Mouse (Mus musculus): ENCODE measurements at regions not wholly inside any gene's neighbourhood (a gene's known extent, or its start where the extent isn't known, plus 50 kb on each side); places are given as distances from the start of the nearest gene placed in this dataset.

DNA sequence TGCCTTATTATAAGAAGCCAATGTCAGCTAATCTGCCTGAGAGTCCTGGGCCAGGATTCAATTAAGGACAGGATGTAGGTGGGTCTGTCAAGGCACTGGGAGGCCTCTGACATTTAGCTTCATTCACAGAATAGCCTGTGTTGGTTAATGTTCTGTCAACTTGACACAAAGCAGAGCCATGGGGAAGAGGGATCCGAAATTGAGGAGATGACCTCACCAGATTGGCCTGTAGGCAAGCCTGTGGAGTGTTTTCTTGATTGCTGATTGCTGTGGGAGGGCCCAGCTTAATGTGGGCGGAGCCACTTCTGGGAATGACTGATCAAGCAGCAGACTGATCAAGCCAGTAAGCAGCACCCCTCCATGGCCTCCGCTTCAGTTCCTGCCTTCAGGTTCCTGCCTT lies 548.5 kb downstream of the Dok5 start:
- TF ChIP-seq POLR2A (IDR thresholded peaks at IDR 0.05; ENCODE audit: borderline replicate concordance, extremely low read depth, low read depth, low read length): no peak
- no peak for TF ChIP-seq CTCF (IDR thresholded peaks at IDR 0.05; ENCODE audit: insufficient read depth, low read length)
- no peaks in the 10 kb centered on the region for H3K4me1 ChIP-seq (ENCODE audit: control insufficient read depth, insufficient read depth, low read length)
- WGBS: 64% methylated on average over 3 of the region's 3 CpGs
- no peak for DNase-seq
- no peak overlapping the region for H3K4me3 ChIP-seq (replicated peaks; ENCODE audit: extremely low read depth, low read depth, low read length)

DNA sequence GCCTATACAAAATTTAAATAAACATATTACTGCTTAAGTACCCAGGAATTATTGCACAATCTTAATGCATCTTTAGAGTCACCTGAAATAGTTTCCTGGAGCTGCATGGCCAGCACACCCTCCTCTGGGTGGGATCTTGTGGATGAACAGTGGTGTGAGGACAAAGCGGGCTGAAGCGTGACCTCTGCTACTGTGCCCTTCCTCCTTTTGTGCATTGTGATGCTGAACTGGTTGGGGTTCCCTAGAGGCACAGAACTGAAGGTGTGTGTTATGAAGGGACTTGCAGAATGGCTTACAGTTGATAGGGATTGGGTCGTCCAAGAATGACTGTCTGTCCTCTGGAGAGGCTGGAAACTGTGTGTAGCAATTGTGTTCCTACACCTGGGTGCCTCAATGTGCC lies 547.7 kb downstream of the Dok5 start:
- no peaks in the 10 kb centered on the region for H3K4me1 ChIP-seq (ENCODE audit: control insufficient read depth, insufficient read depth, low read length)
- 74% methylated on average over 3 of the region's 3 CpGs for WGBS
- H3K4me3 ChIP-seq (replicated peaks; ENCODE audit: extremely low read depth, low read depth, low read length): no peak overlapping the region
- no peak for TF ChIP-seq CTCF (IDR thresholded peaks at IDR 0.05; ENCODE audit: insufficient read depth, low read length)
- no peak for TF ChIP-seq POLR2A (IDR thresholded peaks at IDR 0.05; ENCODE audit: borderline replicate concordance, extremely low read depth, low read depth, low read length)
- DNase-seq: no peak

DNA sequence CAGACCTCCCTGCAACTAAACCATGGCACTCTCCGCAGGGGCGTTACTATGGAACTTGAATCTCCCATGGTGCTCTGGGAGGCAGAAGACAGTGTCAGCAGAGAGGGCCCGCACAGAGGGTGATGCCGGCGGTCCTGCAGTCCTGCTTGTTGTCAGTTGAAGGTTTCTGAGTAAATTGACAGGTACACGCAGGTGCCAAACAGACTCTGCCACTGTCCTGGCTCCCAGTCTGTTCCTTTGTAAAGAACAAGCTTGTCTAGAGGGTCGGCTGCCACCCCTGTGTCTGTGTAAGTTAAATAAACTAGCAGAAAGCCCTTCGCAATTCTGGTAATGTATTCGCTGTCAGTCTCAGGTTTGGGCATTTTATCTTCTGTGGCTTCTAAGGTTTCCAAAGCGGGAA lies 521.6 kb downstream of the Dok5 start:
- Histone ChIP-seq H3K4me3 (replicated peaks; ENCODE audit: extremely low read depth, low read depth, low read length) (no peak overlapping the region), H3K4me1 (ENCODE audit: control insufficient read depth, insufficient read depth, low read length) (no peaks in the 10 kb centered on the region)
- DNase-seq: no peak
- 35% methylated on average over 10 of the region's 10 CpGs for WGBS
- TF ChIP-seq CTCF (IDR thresholded peaks at IDR 0.05; ENCODE audit: insufficient read depth, low read length): no peak
- TF ChIP-seq POLR2A (IDR thresholded peaks at IDR 0.05; ENCODE audit: borderline replicate concordance, extremely low read depth, low read depth, low read length): no peak

DNA sequence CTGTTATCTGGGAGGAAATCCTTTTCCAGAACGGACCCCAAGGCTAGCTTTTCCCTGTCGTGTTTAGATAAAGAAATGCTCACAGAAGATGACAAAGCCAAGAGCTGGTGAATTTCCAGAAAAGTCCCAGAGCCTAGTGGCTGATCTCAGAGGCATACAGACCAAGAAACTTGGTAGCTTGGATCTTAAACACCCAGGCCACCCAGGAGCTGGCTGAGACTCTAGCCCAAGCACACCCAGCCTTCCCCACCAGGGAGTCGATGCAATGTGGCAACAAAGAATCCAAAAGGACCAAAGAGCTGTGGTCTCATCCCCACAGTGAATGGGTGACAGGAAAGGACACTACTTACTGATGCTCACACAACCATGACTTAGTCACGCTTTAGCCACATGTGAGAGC lies 513.8 kb downstream of the Dok5 start:
- TF ChIP-seq CTCF (IDR thresholded peaks at IDR 0.05; ENCODE audit: insufficient read depth, low read length) (no peak), POLR2A (IDR thresholded peaks at IDR 0.05; ENCODE audit: borderline replicate concordance, extremely low read depth, low read depth, low read length) (no peak)
- no peak for DNase-seq
- Histone ChIP-seq H3K4me3 (replicated peaks; ENCODE audit: extremely low read depth, low read depth, low read length) (no peak overlapping the region), H3K4me1 (ENCODE audit: control insufficient read depth, insufficient read depth, low read length) (no peaks in the 10 kb centered on the region)
- 39% methylated on average over 4 of the region's 4 CpGs for WGBS

DNA sequence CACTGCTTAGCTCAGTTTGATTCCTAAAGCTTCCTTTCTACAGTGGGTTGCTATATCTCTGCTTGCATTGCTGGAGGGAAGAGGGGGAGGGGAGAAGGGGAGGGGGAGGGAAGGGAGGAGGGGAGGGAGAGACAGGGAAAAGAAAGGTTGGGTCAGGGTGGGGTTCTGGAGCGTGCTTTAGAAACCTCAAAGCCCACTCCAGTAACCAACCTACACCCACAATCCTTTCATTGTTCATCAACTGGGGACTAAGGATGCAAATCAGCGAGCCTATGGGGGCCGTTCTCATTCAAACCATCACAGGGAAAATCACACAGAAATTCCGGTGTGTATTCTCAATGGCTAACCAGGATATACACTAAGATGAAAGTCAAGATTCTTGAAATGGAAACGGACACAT lies 510.7 kb downstream of the Dok5 start:
- 75% methylated on average over 5 of the region's 5 CpGs for WGBS
- TF ChIP-seq CTCF (IDR thresholded peaks at IDR 0.05; ENCODE audit: insufficient read depth, low read length) (no peak), POLR2A (IDR thresholded peaks at IDR 0.05; ENCODE audit: borderline replicate concordance, extremely low read depth, low read depth, low read length) (no peak)
- Histone ChIP-seq H3K4me3 (replicated peaks; ENCODE audit: extremely low read depth, low read depth, low read length) (no peak overlapping the region), H3K4me1 (ENCODE audit: control insufficient read depth, insufficient read depth, low read length) (no peaks in the 10 kb centered on the region)
- DNase-seq: no peak

DNA sequence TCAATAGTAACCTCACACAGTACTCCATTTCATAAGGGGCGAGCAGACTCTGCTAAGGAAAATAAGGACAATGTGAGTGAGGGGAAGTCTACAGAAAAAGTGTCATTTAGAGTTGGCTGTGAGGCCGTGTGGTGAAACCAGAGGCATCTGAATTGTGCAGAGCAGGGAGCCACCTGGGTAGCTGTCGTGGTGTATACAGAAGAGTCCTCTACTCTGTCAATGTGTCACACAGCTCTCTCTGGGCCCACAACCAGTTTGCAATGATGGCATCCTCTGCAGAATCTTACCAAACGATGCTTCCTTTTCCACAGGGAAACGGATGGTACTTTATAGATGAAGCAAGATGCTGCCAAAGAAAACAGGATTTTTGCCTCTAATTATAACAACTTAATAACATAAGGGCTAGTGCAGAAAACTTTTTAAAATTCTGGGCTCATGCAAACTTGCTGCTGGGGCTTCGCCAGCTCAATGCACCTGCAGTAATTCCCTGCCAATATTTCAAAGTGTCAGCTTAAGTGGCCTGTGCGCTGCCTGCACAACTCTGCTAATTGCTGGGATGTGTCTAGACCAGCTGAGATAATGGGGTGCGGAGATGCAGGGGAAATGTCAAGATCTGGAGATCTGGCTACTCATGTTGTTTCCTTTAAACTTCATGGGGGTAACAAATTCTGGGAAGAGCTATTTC lies 505.8 kb downstream of the Dok5 start:
- DNase-seq: no peak
- no peaks in the 10 kb centered on the region for H3K4me1 ChIP-seq (ENCODE audit: control insufficient read depth, insufficient read depth, low read length)
- no peak overlapping the region for H3K4me3 ChIP-seq (replicated peaks; ENCODE audit: extremely low read depth, low read depth, low read length)
- 66% methylated on average over 8 of the region's 8 CpGs for WGBS
- TF ChIP-seq CTCF (IDR thresholded peaks at IDR 0.05; ENCODE audit: insufficient read depth, low read length) (no peak), POLR2A (IDR thresholded peaks at IDR 0.05; ENCODE audit: borderline replicate concordance, extremely low read depth, low read depth, low read length) (no peak)

DNA sequence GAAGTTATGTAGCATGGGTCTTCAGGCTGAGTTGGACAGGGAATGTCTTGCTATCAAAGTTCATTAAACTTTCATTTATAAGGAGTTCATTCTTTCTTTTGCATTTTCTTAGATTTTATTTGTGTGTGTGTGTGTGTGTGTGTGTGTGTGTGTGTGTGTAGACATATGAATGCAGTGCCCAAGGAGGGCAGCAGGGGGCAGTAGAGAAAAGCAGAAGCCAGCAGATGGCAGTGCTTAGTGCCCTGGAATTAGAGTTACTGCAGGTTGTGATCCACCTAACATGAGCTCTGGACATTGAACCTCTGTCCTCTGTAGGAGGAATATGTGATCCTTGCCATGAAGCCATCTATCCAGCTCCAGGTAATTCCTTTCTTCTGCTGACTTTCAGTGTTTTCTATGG lies 501.2 kb downstream of the Dok5 start:
- no peak for DNase-seq
- TF ChIP-seq POLR2A (IDR thresholded peaks at IDR 0.05; ENCODE audit: borderline replicate concordance, extremely low read depth, low read depth, low read length) (no peak), CTCF (IDR thresholded peaks at IDR 0.05; ENCODE audit: insufficient read depth, low read length) (no peak)
- H3K4me1 ChIP-seq (ENCODE audit: control insufficient read depth, insufficient read depth, low read length): no peaks in the 10 kb centered on the region
- no peak overlapping the region for H3K4me3 ChIP-seq (replicated peaks; ENCODE audit: extremely low read depth, low read depth, low read length)

DNA sequence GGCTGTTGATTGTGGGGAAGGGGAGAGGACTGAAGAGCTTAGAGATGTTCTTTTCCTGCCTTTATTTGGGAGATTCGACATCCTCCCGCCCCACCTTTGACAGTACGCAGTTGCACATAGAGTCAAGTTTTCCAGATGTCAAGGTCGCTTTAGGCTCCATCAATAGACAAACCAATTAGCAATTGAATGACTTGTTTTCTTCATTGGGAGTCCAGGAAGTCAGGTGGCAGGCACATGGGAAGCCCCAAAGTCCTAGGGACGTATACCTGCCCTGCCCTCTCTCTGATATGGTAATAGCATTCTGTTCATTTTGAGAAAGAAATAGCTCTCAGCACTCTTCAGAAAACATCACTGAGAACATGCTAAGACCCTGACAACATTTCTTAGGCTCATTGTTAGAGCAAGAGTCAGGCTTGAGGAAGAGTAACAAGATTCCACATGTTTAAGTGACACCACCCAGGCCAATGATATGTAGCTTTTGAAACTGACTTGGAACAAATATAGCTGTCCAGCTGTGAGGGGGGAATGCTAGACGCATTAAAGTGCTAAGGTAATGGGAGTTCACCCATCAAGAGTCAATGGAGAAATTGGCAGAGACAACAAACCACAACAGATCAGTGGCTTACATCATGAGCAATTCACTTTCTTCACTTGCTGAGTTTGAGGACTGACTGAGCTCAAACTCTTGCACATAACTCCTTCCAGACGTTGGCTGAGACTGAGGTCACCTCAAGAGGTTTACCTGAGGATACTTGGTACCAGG lies 499.9 kb downstream of the Dok5 start:
- Histone ChIP-seq H3K4me1 (ENCODE audit: control insufficient read depth, insufficient read depth, low read length) (no peaks in the 10 kb centered on the region), H3K4me3 (replicated peaks; ENCODE audit: extremely low read depth, low read depth, low read length) (no peak overlapping the region)
- WGBS: 80% methylated on average over 7 of the region's 7 CpGs
- DNase-seq: no peak
- TF ChIP-seq POLR2A (IDR thresholded peaks at IDR 0.05; ENCODE audit: borderline replicate concordance, extremely low read depth, low read depth, low read length): no peak
- no peak for TF ChIP-seq CTCF (IDR thresholded peaks at IDR 0.05; ENCODE audit: insufficient read depth, low read length)

DNA sequence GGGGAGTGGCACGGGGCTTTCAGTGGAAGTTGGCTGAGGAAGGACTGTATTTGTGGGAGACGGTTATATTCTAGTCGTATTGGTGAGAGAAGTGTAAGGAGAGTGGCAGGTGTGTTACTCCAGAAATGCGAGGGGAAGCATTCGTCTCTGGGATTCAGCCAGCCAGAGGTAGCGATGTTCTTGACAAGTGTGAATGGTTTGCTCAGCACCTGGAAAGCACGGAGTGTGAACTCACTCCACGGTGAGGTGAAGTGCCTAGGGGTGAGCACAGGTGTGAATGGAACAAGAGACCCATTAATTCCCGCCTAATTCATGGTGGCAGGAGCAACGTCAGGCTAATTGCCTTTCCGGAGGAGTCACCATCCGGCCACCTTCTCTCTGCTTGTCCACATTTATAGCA lies 498.9 kb downstream of the Dok5 start:
- WGBS: 78% methylated on average over 12 of the region's 12 CpGs

DNA sequence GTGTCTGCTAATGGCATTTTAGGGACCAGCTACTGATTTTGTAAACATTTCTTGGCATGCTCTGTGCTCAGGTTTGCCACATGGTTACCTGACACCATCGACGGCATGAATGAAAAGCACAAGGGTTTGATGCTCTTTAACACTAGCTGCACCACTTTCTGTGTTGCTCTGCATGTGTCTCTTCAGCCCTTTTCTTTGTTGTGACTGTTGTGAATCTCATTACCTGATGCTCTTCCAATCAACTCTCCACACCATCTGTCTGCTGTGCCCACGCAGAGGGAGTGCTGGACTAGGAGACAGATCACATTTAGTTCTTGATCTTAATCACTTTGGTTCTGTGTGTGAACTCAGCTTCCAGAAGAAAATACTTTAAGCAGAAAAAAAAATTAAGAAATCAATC lies 496.6 kb downstream of the Dok5 start:
- TF ChIP-seq CTCF (IDR thresholded peaks at IDR 0.05; ENCODE audit: insufficient read depth, low read length) (no peak), POLR2A (IDR thresholded peaks at IDR 0.05; ENCODE audit: borderline replicate concordance, extremely low read depth, low read depth, low read length) (no peak)
- no peak overlapping the region for H3K4me3 ChIP-seq (replicated peaks; ENCODE audit: extremely low read depth, low read depth, low read length)
- WGBS: 72% methylated on average over 3 of the region's 3 CpGs
- no peak for DNase-seq
- no peaks in the 10 kb centered on the region for H3K4me1 ChIP-seq (ENCODE audit: control insufficient read depth, insufficient read depth, low read length)

More for the DNA sequence above, 498.9 kb downstream of the Dok5 start:
- no peak overlapping the region for H3K4me3 ChIP-seq (replicated peaks; ENCODE audit: extremely low read depth, low read depth, low read length)
- TF ChIP-seq POLR2A (IDR thresholded peaks at IDR 0.05; ENCODE audit: borderline replicate concordance, extremely low read depth, low read depth, low read length): no peak
- no peak for TF ChIP-seq CTCF (IDR thresholded peaks at IDR 0.05; ENCODE audit: insufficient read depth, low read length)
- no peaks in the 10 kb centered on the region for H3K4me1 ChIP-seq (ENCODE audit: control insufficient read depth, insufficient read depth, low read length)
- no peak for DNase-seq

Measured in lung, adult 2 months (tissue).